Mouse (Mus musculus): ENCODE measurements around the gene Dhdds. TPM values are rescaled to one million over a fixed set of nuclear protein-coding genes. Genes with fewer than 3 reads are reported as not detected.

Gene Dhdds
- total RNA-seq, 1 experiment from 2014 or later = 16.3 TPM

GRCm38 (mm10) chr4:133967138-133967865 is 33.4 kb downstream of the Dhdds start:
- ATAC-seq (replicated peaks; ENCODE audit: insufficient number of reproducible peaks, low FRiP score, low TSS enrichment, poor library complexity, severe bottlenecking) = peak; percentile 67

- ATAC-seq (replicated peaks; ENCODE audit: insufficient number of reproducible peaks, low FRiP score, low TSS enrichment, poor library complexity, severe bottlenecking) = no peak
Measured at GRCm38 (mm10) chr4:133966271-133966940, 34.3 kb downstream of the Dhdds start.

- no peak for ATAC-seq (replicated peaks; ENCODE audit: insufficient number of reproducible peaks, low FRiP score, low TSS enrichment, poor library complexity, severe bottlenecking)
Measured at GRCm38 (mm10) chr4:133962566-133962965, 38.2 kb downstream of the Dhdds start.

GRCm38 (mm10) chr4:133958884-133959283 is 41.8 kb downstream of the Dhdds start:
- ATAC-seq (replicated peaks; ENCODE audit: insufficient number of reproducible peaks, low FRiP score, low TSS enrichment, poor library complexity, severe bottlenecking) = no peak

GRCm38 (mm10) chr4:133956358-133956757 is 44.4 kb downstream of the Dhdds start:
- ATAC-seq (replicated peaks; ENCODE audit: insufficient number of reproducible peaks, low FRiP score, low TSS enrichment, poor library complexity, severe bottlenecking) = no peak

- ATAC-seq (replicated peaks; ENCODE audit: insufficient number of reproducible peaks, low FRiP score, low TSS enrichment, poor library complexity, severe bottlenecking) = no peak
Measured at GRCm38 (mm10) chr4:133946736-133947135, 54.0 kb downstream of the Dhdds start.

GRCm38 (mm10) chr4:133943791-133944190 is 56.9 kb downstream of the Dhdds start:
- ATAC-seq (replicated peaks; ENCODE audit: insufficient number of reproducible peaks, low FRiP score, low TSS enrichment, poor library complexity, severe bottlenecking) = no peak

GRCm38 (mm10) chr4:133942679-133943078 is 58.0 kb downstream of the Dhdds start:
- no peak for ATAC-seq (replicated peaks; ENCODE audit: insufficient number of reproducible peaks, low FRiP score, low TSS enrichment, poor library complexity, severe bottlenecking)

GRCm38 (mm10) chr4:133941576-133941975 is 59.1 kb downstream of the Dhdds start:
- no peak for ATAC-seq (replicated peaks; ENCODE audit: insufficient number of reproducible peaks, low FRiP score, low TSS enrichment, poor library complexity, severe bottlenecking)

- ATAC-seq (replicated peaks; ENCODE audit: insufficient number of reproducible peaks, low FRiP score, low TSS enrichment, poor library complexity, severe bottlenecking) = no peak
Measured at GRCm38 (mm10) chr4:133940386-133941260, 60.1 kb downstream of the Dhdds start.

GRCm38 (mm10) chr4:133938077-133938476 is 62.6 kb downstream of the Dhdds start:
- no peak for ATAC-seq (replicated peaks; ENCODE audit: insufficient number of reproducible peaks, low FRiP score, low TSS enrichment, poor library complexity, severe bottlenecking)

GRCm38 (mm10) chr4:133931785-133932184 is 68.9 kb downstream of the Dhdds start:
- no peak for ATAC-seq (replicated peaks; ENCODE audit: insufficient number of reproducible peaks, low FRiP score, low TSS enrichment, poor library complexity, severe bottlenecking)

- ATAC-seq (replicated peaks; ENCODE audit: insufficient number of reproducible peaks, low FRiP score, low TSS enrichment, poor library complexity, severe bottlenecking) = 0 out of 2 replicates have a peak, but pooled peaks have one; percentile 41
Measured at GRCm38 (mm10) chr4:133931349-133931748, 69.4 kb downstream of the Dhdds start.

GRCm38 (mm10) chr4:133929278-133929670 is 71.4 kb downstream of the Dhdds start:
- no peak for ATAC-seq (replicated peaks; ENCODE audit: insufficient number of reproducible peaks, low FRiP score, low TSS enrichment, poor library complexity, severe bottlenecking)

- peak; percentile 42; the same call in 1 of the 2 replicates for ATAC-seq (replicated peaks; ENCODE audit: insufficient number of reproducible peaks, low FRiP score, low TSS enrichment, poor library complexity, severe bottlenecking)
Measured at GRCm38 (mm10) chr4:133928576-133929277, 72.0 kb downstream of the Dhdds start.

- no peak for ATAC-seq (replicated peaks; ENCODE audit: insufficient number of reproducible peaks, low FRiP score, low TSS enrichment, poor library complexity, severe bottlenecking)
Measured at GRCm38 (mm10) chr4:133925204-133925603, 75.5 kb downstream of the Dhdds start.

- ATAC-seq (replicated peaks; ENCODE audit: insufficient number of reproducible peaks, low FRiP score, low TSS enrichment, poor library complexity, severe bottlenecking) = no peak
Measured at GRCm38 (mm10) chr4:133923743-133924142, 77.0 kb downstream of the Dhdds start.

All from monocyte, adult 5-6 weeks (primary cell).